8 mouse cellular contexts compared by ENCODE assay signal in the genomic region with DNA sequence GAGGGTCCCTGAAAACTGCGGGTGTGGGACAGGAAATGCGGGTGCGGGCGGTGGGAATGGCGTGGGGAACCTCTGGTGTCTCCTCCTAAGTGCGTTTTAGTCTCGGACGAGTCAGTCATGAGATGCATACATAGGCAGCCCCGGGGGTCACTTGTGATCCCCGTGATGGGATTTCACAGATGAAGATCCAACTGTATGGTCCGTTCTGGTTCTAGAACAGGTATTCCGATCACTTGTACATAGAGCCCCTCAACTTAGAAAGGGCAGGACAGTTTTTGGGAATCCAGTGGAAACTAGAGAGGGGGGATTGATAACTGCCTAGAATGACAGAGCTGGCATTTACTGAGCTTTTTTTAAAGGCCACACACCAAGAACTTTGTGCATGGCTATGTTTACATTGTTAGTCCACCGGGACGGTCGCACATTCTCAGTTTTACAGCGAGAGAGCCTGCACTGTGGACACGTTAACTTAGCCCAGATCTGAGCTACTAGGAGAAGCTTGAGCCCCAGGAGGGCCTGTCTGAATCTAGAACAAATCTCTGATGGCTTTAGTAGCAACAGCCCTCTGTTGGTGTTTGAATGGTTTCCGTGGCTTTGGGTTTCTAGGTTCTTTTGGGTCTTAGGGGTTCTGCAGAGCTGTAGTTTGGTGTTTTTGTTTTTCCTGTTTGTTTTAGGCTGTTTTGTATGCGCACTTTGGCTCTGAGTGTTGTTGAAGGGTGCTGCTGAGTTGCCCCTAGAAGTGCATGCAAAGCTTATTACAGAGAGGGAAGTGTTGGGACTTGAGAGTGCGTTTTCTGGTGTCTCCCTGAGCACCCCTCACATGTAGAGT. TPM values are rescaled to one million over a fixed set of nuclear protein-coding genes. Genes with fewer than 3 reads are reported as not detected.
DNase-seq lines count a peak whose midpoint lies in the region; ATAC-seq and TF ChIP-seq lines count a peak whose summit lies in the region.

No protein-coding gene starts in this region.

- peak overlapping the region; percentile 99 for H3K4me3 ChIP-seq in heart, embryonic 10.5 days
- peak overlapping the region; percentile 86 to 94 for H3K4me3 ChIP-seq in ES-E14 (ENCODE audit: insufficient read depth in 1 of 2, low read depth in 1 of 2, low read length in 2 of 2, poor library complexity in 1 of 2, severe bottlenecking in 1 of 2)
- H3K4me3 ChIP-seq in hindbrain, embryonic 12.5 days = peak overlapping the region; percentile 95
- peak overlapping the region; percentile 96 for H3K4me3 ChIP-seq in liver, adult 2 months (ENCODE audit: insufficient read depth, low read depth, low read length)
- peak overlapping the region; percentile 92 for H3K4me3 ChIP-seq in neural tube, embryonic 14.5 days (ENCODE audit: low read depth, low read length)

- no peak for TF ChIP-seq CTCF in liver, adult 2 months (IDR thresholded peaks at IDR 0.05; ENCODE audit: low read depth, low read length)

- no peak for DNase-seq in heart, embryonic 10.5 days (ENCODE audit: low spot score)
- DNase-seq in heart, postnatal 25 days (ENCODE audit: low spot score) = no peak
- no peak for DNase-seq in ES-E14 (ENCODE audit: low read depth, low spot score)
- peak; percentile 50 for DNase-seq in embryo, embryonic 10 days (ENCODE audit: low spot score)
- DNase-seq in liver, adult 2 months (ENCODE audit: extremely low read depth, low read depth, low spot score) = peak; percentile 60
- no peak for DNase-seq in spleen, adult 12 weeks (ENCODE audit: low spot score)

- peak overlapping the region; percentile 98 for H3K27ac ChIP-seq in heart, embryonic 10.5 days
- peak overlapping the region; percentile 72; the same call in 1 of the 2 replicates for H3K27ac ChIP-seq in ES-E14 (ENCODE audit: insufficient read depth, low read depth, low read length, poor library complexity, severe bottlenecking)
- peak overlapping the region; percentile 99 for H3K27ac ChIP-seq in hindbrain, embryonic 12.5 days
- H3K27ac ChIP-seq in liver, adult 2 months (replicated peaks; ENCODE audit: insufficient read depth, low read depth, low read length) = peak overlapping the region; percentile 86
- peak overlapping the region; percentile 98 for H3K27ac ChIP-seq in neural tube, embryonic 14.5 days (ENCODE audit: low read depth, low read length)

- ATAC-seq in hindbrain, embryonic 12.5 days (ENCODE audit: low FRiP score) = no peak
- ATAC-seq in neural tube, embryonic 14.5 days (ENCODE audit: low read depth) = no peak

- H3K9me3 ChIP-seq in heart, embryonic 10.5 days = no peaks in the 10 kb centered on the region
- no peaks in the 10 kb centered on the region for H3K9me3 ChIP-seq in ES-E14 (ENCODE audit: control insufficient read depth, insufficient read depth, low read depth, low read length)
- no peaks in the 10 kb centered on the region for H3K9me3 ChIP-seq in hindbrain, embryonic 12.5 days (replicated peaks)
- H3K9me3 ChIP-seq in neural tube, embryonic 14.5 days (ENCODE audit: control insufficient read depth, low read length) = no peaks in the 10 kb centered on the region

- H3K4me1 ChIP-seq in heart, embryonic 10.5 days = peaks cover 36% of the 10 kb centered on the region
- peaks cover 0 to 9% of the 10 kb centered on the region in 2 experiments; a peak in 2 of 4 replicates for H3K4me1 ChIP-seq in ES-E14 (ENCODE audit: control insufficient read depth in 2 of 2, insufficient read depth in 2 of 2, low read length in 2 of 2, poor library complexity in 1 of 2)
- peaks cover 33% of the 10 kb centered on the region for H3K4me1 ChIP-seq in hindbrain, embryonic 12.5 days
- peaks cover 19% of the 10 kb centered on the region for H3K4me1 ChIP-seq in liver, adult 2 months (ENCODE audit: control insufficient read depth, insufficient read depth, low read length)
- peaks cover 25% of the 10 kb centered on the region for H3K4me1 ChIP-seq in neural tube, embryonic 14.5 days (ENCODE audit: control insufficient read depth, insufficient read depth, low read length)

- H3K27me3 ChIP-seq in heart, embryonic 10.5 days (ENCODE audit: insufficient read depth, poor library complexity, severe bottlenecking) = no peaks in the 10 kb centered on the region
- no peaks in the 10 kb centered on the region for H3K27me3 ChIP-seq in hindbrain, embryonic 12.5 days
- H3K27me3 ChIP-seq in liver, adult 2 months (ENCODE audit: control insufficient read depth, insufficient read depth, low read length) = no peaks in the 10 kb centered on the region
- no peaks in the 10 kb centered on the region for H3K27me3 ChIP-seq in neural tube, embryonic 14.5 days (ENCODE audit: control insufficient read depth, insufficient read depth, low read length)

- intact Hi-C loops in heart, postnatal 25 days (cut with DNase I) = loop anchor here (5.0 kb wide), 2 partner anchors 1104 to 1684 kb away; a partner anchor contains a TSS

- H3K9ac ChIP-seq in ES-E14 (ENCODE audit: insufficient read depth, low read depth, low read length, poor library complexity, severe bottlenecking) = peak overlapping the region; percentile 93
- H3K9ac ChIP-seq in hindbrain, embryonic 12.5 days = peak overlapping the region; percentile 97
- H3K9ac ChIP-seq in liver, adult 2 months (ENCODE audit: low read depth, low read length) = peak overlapping the region; percentile 99
- peak overlapping the region; percentile 94 for H3K9ac ChIP-seq in neural tube, embryonic 14.5 days (replicated peaks; ENCODE audit: low read depth, low read length)

- H3K4me2 ChIP-seq in hindbrain, embryonic 12.5 days (replicated peaks) = peak overlapping the region; percentile 69
- peak overlapping the region; percentile 90 for H3K4me2 ChIP-seq in neural tube, embryonic 14.5 days (ENCODE audit: low read depth, low read length)

- peaks cover 30% of the 10 kb centered on the region for H3K79me2 ChIP-seq in liver, adult 2 months (ENCODE audit: control insufficient read depth, insufficient read depth, low read length)

- in situ Hi-C loops in ES-E14 (cut with MboI; ENCODE audit: low sequenced_read_pairs in 2 of 2, unreplicated experiment in 2 of 2) = no loop called here

- 2% methylated on average over 20 of the region's 20 CpGs for whole genome bisulfite sequencing in heart, embryonic 10.5 days
- WGBS in hindbrain, embryonic 12.5 days = under 1% methylated on average over 20 of the region's 20 CpGs
- WGBS in liver, adult 2 months = 3% methylated on average over 20 of the region's 20 CpGs
- 2% methylated on average over 20 of the region's 20 CpGs for WGBS in neural tube, embryonic 14.5 days

- H3K36me3 ChIP-seq in heart, embryonic 10.5 days = no peaks in the 10 kb centered on the region
- H3K36me3 ChIP-seq in ES-E14 (ENCODE audit: control insufficient read depth, insufficient read depth, low read length, poor library complexity, severe bottlenecking) = no peaks in the 10 kb centered on the region
- H3K36me3 ChIP-seq in hindbrain, embryonic 12.5 days = no peaks in the 10 kb centered on the region
- peaks cover 2% of the 10 kb centered on the region; the same call in 1 of the 2 replicates for H3K36me3 ChIP-seq in liver, adult 2 months (ENCODE audit: control insufficient read depth, insufficient read depth, low read length)
- no peaks in the 10 kb centered on the region for H3K36me3 ChIP-seq in neural tube, embryonic 14.5 days (ENCODE audit: control insufficient read depth, insufficient read depth, low read length)

- TF ChIP-seq POLR2A in liver, adult 2 months (IDR thresholded peaks at IDR 0.05; ENCODE audit: extremely low read depth, insufficient read depth, low read length) = no peak

TF ChIP-seq in ES-E14, 5 proteins besides CTCF, POLR2A, EP300 and RAD21:
- no peak for TF ChIP-seq HCFC1 (IDR thresholded peaks at IDR 0.05; ENCODE audit: borderline replicate concordance, insufficient read depth, low read length)
- no peak for TF ChIP-seq ZC3H11A (IDR thresholded peaks at IDR 0.05; ENCODE audit: borderline replicate concordance, low read depth, low read length)
- no peak for TF ChIP-seq MAFK (IDR thresholded peaks at IDR 0.05; ENCODE audit: insufficient read depth, low read depth, low read length)
- no peak for TF ChIP-seq CHD2 (IDR thresholded peaks at IDR 0.05; ENCODE audit: low read depth, low read length)
- no peak for TF ChIP-seq ZNF384 (IDR thresholded peaks at IDR 0.05; ENCODE audit: low read depth, low read length)

RNA-seq across cellular contexts. Expression of a gene that starts 0.8 kb away (rescaled TPM):
- 2.7 and 3.1 TPM in 2 replicates for polyA plus RNA-seq in heart, embryonic 10.5 days (2016; fragmentation: Nextera tagmentation; extraction: Ambion mirVana)
- total RNA-seq in heart, postnatal 25 days (2021) = 1 to 10 TPM; 1.0 to 1.3 TPM
- 14.9 and 23.0 TPM in 2 replicates for total RNA-seq in ES-E14 (2012; rRNA removed)
- polyA plus RNA-seq in hindbrain, embryonic 12.5 days (2016; fragmentation: Nextera tagmentation; extraction: Ambion mirVana) = 3.8 and 4.0 TPM in 2 replicates
- total RNA-seq in liver, adult 2 months (2014; rRNA removed) = 5.1 and 7.5 TPM in 2 replicates
- polyA plus RNA-seq in liver, adult 2 months (2012; rRNA removed) = 0.47 and 1.2 TPM in 2 replicates
- polyA plus RNA-seq in neural tube, embryonic 14.5 days (2014; fragmentation: Nextera tagmentation; extraction: Ambion mirVana) = 2.4 and 5.0 TPM in 2 replicates

RNA-seq across cellular contexts. Expression of a gene that starts 1.0 kb away (rescaled TPM):
- polyA plus RNA-seq in heart, embryonic 10.5 days (2016; fragmentation: Nextera tagmentation; extraction: Ambion mirVana) = 56.7 and 61.8 TPM in 2 replicates
- 1 to 10 TPM; 3.7 to 4.4 TPM for total RNA-seq in heart, postnatal 25 days (2021)
- 76.4 and 104 TPM in 2 replicates for total RNA-seq in ES-E14 (2012; rRNA removed)
- 83.2 and 96.6 TPM in 2 replicates for polyA plus RNA-seq in hindbrain, embryonic 12.5 days (2016; fragmentation: Nextera tagmentation; extraction: Ambion mirVana)
- 33.6 and 39.0 TPM in 2 replicates for total RNA-seq in liver, adult 2 months (2014; rRNA removed)
- polyA plus RNA-seq in liver, adult 2 months (2012; rRNA removed) = 4.8 and 5.3 TPM in 2 replicates
- polyA plus RNA-seq in neural tube, embryonic 14.5 days (2014; fragmentation: Nextera tagmentation; extraction: Ambion mirVana) = 96.6 and 124 TPM in 2 replicates

Comparison
In these comparisons a context has a peak if more than half of its experiments do, and no peak if none do; other contexts are left out.
1. DNase-seq: peak in embryo, embryonic 10 days (single experiment) and liver, adult 2 months (single experiment); none in heart, embryonic 10.5 days (single experiment), heart, postnatal 25 days (single experiment), ES-E14 (single experiment) and spleen, adult 12 weeks (single experiment).
2. Peak in every context shown above with its lines, with median percentiles within 50 percentile points of each other: H3K27ac ChIP-seq, H3K4me3 ChIP-seq and H3K9ac ChIP-seq.